Mouse (Mus musculus) right cerebral cortex, adult 2 months (tissue): Measurements from ENCODE around the gene Sco2.

Source experiments
- DNase-seq, 2 experiments: peaks; one replicate each; pipeline ENCODE4 v3.0.0; 2021 to 2022; ENCODE audit warnings: low spot score in 2 of 2

Gene Sco2

GRCm38 (mm10) chr15:89323656-89324055 lies 50.0 kb downstream of the Sco2 start:
- no peak for DNase-seq

GRCm38 (mm10) chr15:89322670-89323522 lies 50.8 kb downstream of the Sco2 start, which contains the start of gene Adm2:
Gene Adm2 (plus strand): TSS chr15:89322720.
- DNase-seq = no peak
